Mouse (Mus musculus): Measurements from ENCODE around the gene Smim20.

- TF ChIP-seq CTCF (IDR thresholded peaks at IDR 0.05; ENCODE audit: control insufficient read depth, insufficient read depth, insufficient read length) (no peak), MYOG (IDR thresholded peaks at IDR 0.05; ENCODE audit: control insufficient read depth, extremely low read depth, insufficient read length) (no peak)
Observed at GRCm38 (mm10) chr5:53322471-53322870, 55.6 kb downstream of the Smim20 start.
